Mouse (Mus musculus) heart, embryonic 16.5 days (tissue): ENCODE measurements around the gene Srprb. TPM values are rescaled to one million over a fixed set of nuclear protein-coding genes. Genes with fewer than 3 reads are reported as not detected.
A peak's percentile ranks its signal among the peaks of the same experiment; 100 is the strongest.

ENCODE experiments used
- ATAC-seq: fragments of 200-750 bp; cut with Nextera tagmentation; replicated peaks from 2 replicates; pipeline ENCODE4 v1.8.0; 2017; ENCODE audit warnings: moderate number of reproducible peaks; ENCODE audit not compliant: insufficient read depth, low FRiP score; ENCODE audit errors: extremely low read depth
- H3K27ac ChIP-seq: fragments of 300-500 bp; sonication (generic); 2 replicates; pipeline ENCODE4 v1.5.1; 2014; ENCODE audit warnings: mild to moderate bottlenecking, low read length, control low read depth, moderate library complexity
- H3K27me3 ChIP-seq: fragments of 300-500 bp; sonication (generic); 2 replicates; pipeline ENCODE4 v1.6.1; 2014; ENCODE audit warnings: low read length, mixed read lengths; ENCODE audit not compliant: control insufficient read depth, insufficient read depth
- H3K36me3 ChIP-seq: fragments of 300-500 bp; sonication (generic); 2 replicates; pipeline ENCODE4 v1.6.1; 2014; ENCODE audit not compliant: control insufficient read depth, insufficient read depth
- H3K4me1 ChIP-seq: fragments of 300-500 bp; sonication (generic); 2 replicates; pipeline ENCODE4 v1.6.1; 2014; ENCODE audit warnings: low read length, mixed read lengths; ENCODE audit not compliant: control insufficient read depth, insufficient read depth
- H3K4me2 ChIP-seq: fragments of 300-500 bp; sonication (generic); 2 replicates; pipeline ENCODE4 v1.6.1; 2014; ENCODE audit warnings: low read depth, mild to moderate bottlenecking, control low read depth, low read length
- H3K4me3 ChIP-seq: fragments of 300-500 bp; sonication (generic); 2 replicates; pipeline ENCODE4 v1.5.1; 2014; ENCODE audit warnings: mild to moderate bottlenecking, control low read depth, low read length
- H3K9ac ChIP-seq: fragments of 300-500 bp; sonication (generic); 2 replicates; pipeline ENCODE4 v1.6.1; 2014; ENCODE audit warnings: low read length, control low read depth
- H3K9me3 ChIP-seq: fragments of 300-500 bp; sonication (generic); replicated peaks from 2 replicates; pipeline ENCODE4 v1.6.1; 2016; ENCODE audit warnings: low read length; ENCODE audit not compliant: control insufficient read depth
- WGBS: fragments of 180-500 bp; shearing (Covaris S2); extraction: QIAGEN DNeasy Blood & Tissue Kit; methylation state at CpG from one replicate; pipeline ENCODE4 v1.1.7; 2014; 5-methylcytosine and 5-hydroxymethylcytosine counted together
- polyA plus RNA-seq: library from polyadenylated mRNA; unstranded; fragments of >200 nt; fragmentation: Nextera tagmentation; extraction: Ambion mirVana; gene quantifications from 2 replicates; pipeline ENCODE4 v1.2.1, GENCODE M21; 2015

Gene Srprb
- 42.6 and 46.7 TPM in 2 replicates for polyA plus RNA-seq

DNA sequence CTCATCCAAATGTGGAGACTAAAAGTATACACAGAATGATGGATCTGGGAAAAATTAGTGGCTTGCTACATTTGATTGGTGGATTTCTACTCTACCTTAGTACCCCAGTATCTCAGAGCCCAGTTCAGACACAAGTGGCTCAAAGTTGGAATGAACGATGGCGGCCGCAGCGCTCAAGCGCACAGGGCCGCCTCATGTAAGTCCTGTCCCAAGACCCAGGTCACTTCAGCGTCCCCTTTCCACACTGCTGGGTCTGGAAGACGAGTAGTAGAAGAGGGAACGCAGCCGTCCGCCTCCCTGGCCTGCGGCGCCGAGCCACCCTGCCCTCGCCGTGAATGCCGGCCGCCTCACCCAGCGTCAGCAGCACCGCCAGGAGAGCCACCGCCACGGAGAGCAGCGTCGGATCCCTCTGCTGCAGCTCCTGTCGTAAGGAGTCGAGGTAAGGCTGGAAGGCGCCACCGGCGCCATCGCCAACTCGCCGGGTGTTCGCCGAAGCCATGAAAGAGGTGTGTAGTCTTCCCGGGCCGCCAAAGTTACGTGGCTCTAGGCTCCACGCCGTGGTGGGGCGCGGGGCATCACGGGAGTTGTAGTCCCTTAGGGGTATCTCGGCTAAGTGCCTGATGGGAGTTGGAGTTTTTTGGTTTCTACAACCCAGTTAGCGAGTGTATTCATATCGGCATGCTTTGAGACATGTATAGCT, at the start of gene Srprb:
TSS of gene Srprb (minus strand) at position 577 of the 700 bp plus-strand sequence.
- ATAC-seq: peak; percentile 99
- Histone ChIP-seq H3K4me3 (peak within 1 kb of the TSS; percentile 93), H3K27me3 (no peaks in the 10 kb centered on the region), H3K4me1 (peaks cover 4% of the 10 kb centered on the region; the same call in 1 of the 2 replicates), H3K9ac (peak within 1 kb of the TSS; percentile 93), H3K36me3 (peaks cover 24% of the 10 kb centered on the region), H3K4me2 (peak within 1 kb of the TSS; percentile 68), H3K9me3 (no peaks in the 10 kb centered on the region; the same call in 1 of the 2 replicates), H3K27ac (peak within 1 kb of the TSS; percentile 87)
- WGBS: under 1% methylated on average over 45 of the region's 45 CpGs

DNA sequence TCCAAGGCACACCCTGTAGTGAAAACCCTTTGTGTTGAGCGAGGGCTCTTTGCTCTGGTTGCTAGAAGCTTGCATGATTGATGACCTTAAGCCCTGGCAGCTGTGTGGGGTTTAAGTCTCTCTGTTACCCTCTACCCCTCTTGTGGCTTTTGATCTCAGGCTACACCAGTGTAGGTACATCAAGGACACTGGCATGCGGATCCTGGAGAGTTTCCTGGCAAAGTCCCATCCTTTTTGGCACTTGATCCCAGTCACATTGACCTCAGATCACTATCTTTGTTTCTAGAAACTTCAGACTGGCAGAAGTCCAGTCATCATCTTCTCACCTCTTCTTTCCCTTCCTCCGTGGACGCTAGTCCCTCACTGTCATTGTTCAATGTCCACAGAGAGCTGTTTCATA, 46.7 kb upstream of the Srprb start:
- 30% methylated on average over 4 of the region's 4 CpGs for WGBS
- Histone ChIP-seq H3K4me1 (no peaks in the 10 kb centered on the region; the same call in 1 of the 2 replicates), H3K9ac (no peak overlapping the region)

DNA sequence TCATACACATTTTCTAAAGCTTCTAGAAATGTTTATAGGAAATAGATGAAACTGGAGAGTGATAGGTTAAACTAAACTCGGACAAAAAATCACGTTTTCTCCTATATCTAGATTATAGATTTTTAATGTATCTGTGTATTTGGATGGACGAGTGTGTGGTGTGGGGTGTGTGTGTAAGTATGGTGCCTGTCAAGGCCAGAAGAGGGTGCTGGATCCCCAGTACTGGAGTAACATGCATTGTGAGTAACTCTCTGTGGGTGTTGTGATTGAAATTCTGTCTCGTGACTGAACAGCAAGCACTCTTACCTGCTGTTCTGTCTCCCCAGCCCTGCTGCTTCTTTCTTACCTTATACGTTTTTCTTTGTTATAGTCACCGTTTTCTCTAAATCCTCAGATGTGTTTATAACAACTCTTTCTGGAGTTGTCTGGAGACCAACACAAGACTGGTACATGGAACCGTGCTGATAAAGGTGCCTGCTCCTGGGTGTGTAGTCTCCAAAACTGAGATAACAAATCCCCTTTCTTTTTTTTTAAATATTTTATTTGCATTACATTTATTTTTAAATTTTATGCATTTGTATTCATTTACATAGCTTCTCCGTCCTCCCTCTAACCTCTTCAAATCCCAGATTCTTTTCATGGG, 44.7 kb upstream of the Srprb start:
- Histone ChIP-seq H3K27me3 (no peaks in the 10 kb centered on the region), H3K4me3 (no peak overlapping the region), H3K9ac (no peak overlapping the region), H3K9me3 (no peaks in the 10 kb centered on the region), H3K36me3 (no peaks in the 10 kb centered on the region), H3K4me1 (no peaks in the 10 kb centered on the region), H3K4me2 (no peak overlapping the region), H3K27ac (no peak overlapping the region)
- 79% methylated on average over 8 of the region's 8 CpGs for WGBS
- no peak for ATAC-seq

More for the DNA sequence above, 46.7 kb upstream of the Srprb start:
- Histone ChIP-seq H3K27ac (no peak overlapping the region), H3K27me3 (no peaks in the 10 kb centered on the region), H3K36me3 (no peaks in the 10 kb centered on the region), H3K9me3 (peaks cover 2% of the 10 kb centered on the region), H3K4me2 (no peak overlapping the region), H3K4me3 (no peak overlapping the region)
- no peak for ATAC-seq

DNA sequence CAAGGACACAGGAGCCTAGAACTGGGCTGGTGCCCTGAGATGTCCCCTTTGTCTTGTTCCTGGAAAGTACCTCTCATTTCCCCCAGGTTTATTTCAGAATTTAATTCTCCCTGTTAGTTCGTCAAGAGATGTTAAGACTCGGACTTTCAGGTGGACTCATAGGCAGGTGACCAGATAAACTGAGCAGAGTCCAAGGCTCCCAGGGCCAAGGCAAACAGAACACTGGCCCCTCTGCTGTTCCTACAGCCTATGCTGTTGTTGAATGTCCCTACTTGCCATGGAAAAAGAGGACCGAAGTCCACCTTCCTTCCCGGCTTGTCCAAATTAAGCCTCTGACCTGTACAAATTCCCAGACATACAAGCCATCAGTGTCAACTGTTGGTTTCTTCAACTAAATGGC, 41.7 kb upstream of the Srprb start:
- Histone ChIP-seq H3K27ac (no peak overlapping the region), H3K9me3 (no peaks in the 10 kb centered on the region), H3K27me3 (no peaks in the 10 kb centered on the region), H3K4me1 (no peaks in the 10 kb centered on the region), H3K4me3 (no peak overlapping the region), H3K4me2 (no peak overlapping the region), H3K9ac (no peak overlapping the region), H3K36me3 (no peaks in the 10 kb centered on the region)
- WGBS: 85% methylated on average over 4 of the region's 4 CpGs
- no peak for ATAC-seq

DNA sequence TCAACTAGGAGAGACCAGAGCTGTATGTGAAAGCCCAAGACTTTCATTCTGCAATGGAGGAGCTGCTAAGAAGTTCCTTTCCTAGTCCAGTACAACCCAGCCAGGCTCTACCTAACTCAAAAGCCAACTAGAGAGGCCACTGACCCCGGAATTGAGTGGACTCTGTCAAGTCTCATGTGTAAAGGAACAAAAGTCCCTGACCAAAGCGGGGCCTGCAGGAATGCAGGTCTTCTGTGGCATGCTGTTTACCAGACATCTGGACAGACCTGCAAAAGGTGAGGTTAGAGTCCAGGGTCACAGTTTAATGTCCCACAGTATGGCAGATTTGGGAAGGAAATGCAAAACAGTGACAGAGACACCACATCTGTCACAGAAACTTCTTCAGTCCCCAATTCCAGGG, 39.3 kb upstream of the Srprb start:
- H3K4me3 ChIP-seq: no peak overlapping the region
- H3K27ac ChIP-seq: no peak overlapping the region
- no peaks in the 10 kb centered on the region for H3K4me1 ChIP-seq
- H3K27me3 ChIP-seq: no peaks in the 10 kb centered on the region
- no peaks in the 10 kb centered on the region for H3K36me3 ChIP-seq
- no peak for ATAC-seq
- H3K4me2 ChIP-seq: no peak overlapping the region
- no peaks in the 10 kb centered on the region for H3K9me3 ChIP-seq
- no peak overlapping the region for H3K9ac ChIP-seq
- WGBS: 68% methylated on average over 2 of the region's 2 CpGs

DNA sequence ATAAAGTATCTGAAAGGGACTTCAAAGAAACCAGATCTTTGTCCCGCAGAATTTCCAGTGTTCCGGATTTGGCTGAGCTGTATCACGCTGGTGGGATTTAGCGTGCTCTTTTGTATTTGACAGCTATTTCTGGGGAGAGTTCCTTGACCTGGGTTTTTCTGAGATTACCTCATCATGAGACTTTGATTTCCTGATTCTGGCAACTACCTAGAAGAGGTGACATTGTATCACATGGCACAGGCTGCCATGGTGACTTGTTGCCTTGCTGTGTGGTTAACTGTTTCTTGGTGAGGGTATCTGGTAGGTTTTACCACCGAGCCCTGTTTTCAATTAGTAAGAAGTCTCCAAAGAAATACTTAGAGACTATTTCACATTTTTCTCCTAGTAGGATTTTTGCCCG, 37.5 kb upstream of the Srprb start:
- ATAC-seq: no peak
- Histone ChIP-seq H3K4me1 (no peaks in the 10 kb centered on the region), H3K9me3 (no peaks in the 10 kb centered on the region), H3K4me2 (no peak overlapping the region), H3K9ac (no peak overlapping the region), H3K27ac (no peak overlapping the region), H3K4me3 (no peak overlapping the region), H3K36me3 (no peaks in the 10 kb centered on the region), H3K27me3 (no peaks in the 10 kb centered on the region)
- WGBS: 87% methylated on average over 6 of the region's 6 CpGs

DNA sequence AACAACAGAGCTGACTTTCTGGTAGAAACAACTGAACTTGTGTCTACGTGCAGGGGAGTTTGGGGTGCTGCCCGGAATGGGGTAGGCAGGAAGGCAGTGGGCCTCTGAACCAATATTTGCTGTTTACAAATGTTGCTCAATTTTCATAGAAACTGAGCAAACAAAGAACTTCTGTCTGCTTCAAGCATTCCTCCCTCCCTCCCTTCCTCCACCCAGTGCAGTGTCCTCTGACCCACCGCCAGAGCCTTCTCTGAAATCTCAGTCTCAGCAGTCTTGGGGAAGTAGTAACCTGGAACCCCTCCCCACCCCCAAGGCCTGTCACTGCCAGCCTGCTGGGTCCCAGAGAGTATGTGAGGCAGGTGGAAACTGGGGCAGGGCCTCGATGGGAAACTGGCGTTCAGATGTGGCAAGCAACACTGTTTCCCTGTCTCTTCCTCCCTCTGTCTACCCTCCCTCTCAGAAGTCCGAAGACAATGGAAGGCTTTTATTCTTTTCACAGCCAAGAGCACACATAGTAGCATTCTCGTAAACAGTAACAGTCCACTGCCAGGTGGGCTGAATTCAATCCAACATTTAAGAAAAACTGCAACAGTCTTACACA, 32.7 kb upstream of the Srprb start:
- no peak overlapping the region for H3K4me3 ChIP-seq
- no peaks in the 10 kb centered on the region for H3K36me3 ChIP-seq
- WGBS: 63% methylated on average over 7 of the region's 7 CpGs
- H3K4me2 ChIP-seq: no peak overlapping the region
- H3K9me3 ChIP-seq: no peaks in the 10 kb centered on the region
- no peak overlapping the region for H3K9ac ChIP-seq
- no peaks in the 10 kb centered on the region for H3K27me3 ChIP-seq
- H3K4me1 ChIP-seq: peaks cover 6% of the 10 kb centered on the region
- H3K27ac ChIP-seq: no peak overlapping the region
- no peak for ATAC-seq

DNA sequence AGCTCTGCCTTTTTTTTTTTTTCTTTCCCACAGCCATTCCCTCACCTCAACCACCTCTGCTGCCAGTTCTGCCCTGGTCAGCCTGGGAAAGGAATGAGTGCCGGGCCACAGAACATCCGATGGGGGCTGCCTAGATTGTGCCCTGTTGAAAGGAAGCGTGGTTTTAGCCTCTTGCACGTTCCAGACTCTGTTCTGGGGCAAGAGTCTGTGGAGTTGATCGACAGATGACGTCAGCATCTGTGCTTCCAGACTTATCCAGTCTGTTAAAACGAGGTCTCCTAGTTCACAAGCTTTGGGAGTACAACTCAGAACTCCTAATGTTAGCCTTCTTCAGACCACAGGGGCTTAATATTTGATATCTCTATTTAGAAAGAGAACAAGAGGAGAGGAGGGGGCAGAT, 32.1 kb upstream of the Srprb start:
- H3K9ac ChIP-seq: no peak overlapping the region
- no peaks in the 10 kb centered on the region for H3K27me3 ChIP-seq
- H3K36me3 ChIP-seq: no peaks in the 10 kb centered on the region
- 55% methylated on average over 7 of the region's 7 CpGs for WGBS
- H3K4me3 ChIP-seq: no peak overlapping the region
- H3K4me2 ChIP-seq: no peak overlapping the region
- no peak for ATAC-seq
- no peaks in the 10 kb centered on the region for H3K9me3 ChIP-seq
- H3K4me1 ChIP-seq: peaks cover 6% of the 10 kb centered on the region
- H3K27ac ChIP-seq: no peak overlapping the region

DNA sequence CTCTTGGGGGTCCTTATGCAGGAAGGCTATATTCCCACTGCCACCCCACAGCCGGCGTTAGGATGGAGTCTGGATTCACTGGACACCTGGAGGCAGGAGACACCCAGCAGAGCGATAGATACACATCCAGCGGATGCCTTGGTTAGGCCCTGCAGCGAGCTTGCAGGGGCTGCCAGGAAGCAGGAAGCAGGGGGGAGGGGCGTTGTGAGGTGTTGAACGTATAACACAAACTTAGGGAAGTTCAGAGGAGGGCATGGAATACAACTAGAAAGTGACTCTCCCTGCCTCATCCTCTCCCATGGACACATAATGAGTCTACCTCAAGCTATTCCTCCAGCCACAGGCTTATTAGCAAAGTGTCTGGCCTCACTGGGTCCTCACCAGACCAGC, 31.1 kb upstream of the Srprb start:
- H3K4me3 ChIP-seq: no peak overlapping the region
- peaks cover 6% of the 10 kb centered on the region for H3K4me1 ChIP-seq
- no peaks in the 10 kb centered on the region for H3K9me3 ChIP-seq
- no peak overlapping the region for H3K9ac ChIP-seq
- 49% methylated on average over 7 of the region's 7 CpGs for WGBS
- H3K36me3 ChIP-seq: no peaks in the 10 kb centered on the region
- no peak for ATAC-seq
- H3K4me2 ChIP-seq: no peak overlapping the region
- H3K27me3 ChIP-seq: no peaks in the 10 kb centered on the region
- no peak overlapping the region for H3K27ac ChIP-seq
